Mouse (Mus musculus) midbrain, embryonic 16.5 days (tissue): Measurements from ENCODE around the gene Rnasel. TPM values are rescaled to one million over a fixed set of nuclear protein-coding genes. Genes with fewer than 3 reads are reported as not detected.

Source experiments
- ATAC-seq: fragments of 200-750 bp; cut with Nextera tagmentation; 2 replicates; pipeline ENCODE4 v1.8.0; 2017; ENCODE audit warnings: moderate TSS enrichment
- H3K27ac ChIP-seq: fragments of 300-500 bp; sonication (generic); 2 replicates; pipeline ENCODE4 v1.5.1; 2014; ENCODE audit warnings: mild to moderate bottlenecking, low read length, mixed read lengths
- H3K27me3 ChIP-seq: fragments of 300-500 bp; sonication (generic); 2 replicates; pipeline ENCODE4 v1.6.1; 2014; ENCODE audit warnings: low read depth, low read length, mixed read lengths; ENCODE audit not compliant: control insufficient read depth, insufficient read depth
- H3K36me3 ChIP-seq: fragments of 300-500 bp; sonication (generic); 2 replicates; pipeline ENCODE4 v1.6.1; 2014; ENCODE audit warnings: mild to moderate bottlenecking, low read length, moderate library complexity, mixed read lengths; ENCODE audit not compliant: control insufficient read depth, insufficient read depth
- H3K4me1 ChIP-seq: fragments of 300-500 bp; sonication (generic); 2 replicates; pipeline ENCODE4 v1.6.1; 2014; ENCODE audit warnings: mild to moderate bottlenecking, low read length, mixed read lengths; ENCODE audit not compliant: control insufficient read depth, insufficient read depth
- H3K4me2 ChIP-seq: fragments of 300-500 bp; sonication (generic); 2 replicates; pipeline ENCODE4 v1.6.1; 2014; ENCODE audit warnings: mild to moderate bottlenecking, low read length, mixed read lengths
- H3K4me3 ChIP-seq: fragments of 300-500 bp; sonication (generic); 2 replicates; pipeline ENCODE4 v1.5.1; 2014; ENCODE audit warnings: low read depth, mild to moderate bottlenecking, low read length, moderate library complexity, mixed read lengths
- H3K9ac ChIP-seq: fragments of 300-500 bp; sonication (generic); 2 replicates; pipeline ENCODE4 v1.6.1; 2014; ENCODE audit warnings: low read depth, low read length, mixed read lengths
- H3K9me3 ChIP-seq: fragments of 300-500 bp; sonication (generic); replicated peaks from 2 replicates; pipeline ENCODE4 v1.6.1; 2014; ENCODE audit warnings: mild to moderate bottlenecking, low read length, mixed read lengths; ENCODE audit not compliant: control insufficient read depth, poor library complexity, severe bottlenecking
- WGBS: fragments of 180-500 bp; shearing (Covaris S2); extraction: QIAGEN DNeasy Blood & Tissue Kit; methylation state at CpG from one replicate; pipeline ENCODE4 v1.1.7; 2014; 5-methylcytosine and 5-hydroxymethylcytosine counted together
- polyA plus RNA-seq: library from polyadenylated mRNA; unstranded; fragments of >200 nt; fragmentation: Nextera tagmentation; extraction: Ambion mirVana; gene quantifications from 2 replicates; pipeline ENCODE4 v1.2.1, GENCODE M21; 2015

Gene Rnasel
- polyA plus RNA-seq, 1 experiment from 2014 or later, result 36.2 TPM

DNA sequence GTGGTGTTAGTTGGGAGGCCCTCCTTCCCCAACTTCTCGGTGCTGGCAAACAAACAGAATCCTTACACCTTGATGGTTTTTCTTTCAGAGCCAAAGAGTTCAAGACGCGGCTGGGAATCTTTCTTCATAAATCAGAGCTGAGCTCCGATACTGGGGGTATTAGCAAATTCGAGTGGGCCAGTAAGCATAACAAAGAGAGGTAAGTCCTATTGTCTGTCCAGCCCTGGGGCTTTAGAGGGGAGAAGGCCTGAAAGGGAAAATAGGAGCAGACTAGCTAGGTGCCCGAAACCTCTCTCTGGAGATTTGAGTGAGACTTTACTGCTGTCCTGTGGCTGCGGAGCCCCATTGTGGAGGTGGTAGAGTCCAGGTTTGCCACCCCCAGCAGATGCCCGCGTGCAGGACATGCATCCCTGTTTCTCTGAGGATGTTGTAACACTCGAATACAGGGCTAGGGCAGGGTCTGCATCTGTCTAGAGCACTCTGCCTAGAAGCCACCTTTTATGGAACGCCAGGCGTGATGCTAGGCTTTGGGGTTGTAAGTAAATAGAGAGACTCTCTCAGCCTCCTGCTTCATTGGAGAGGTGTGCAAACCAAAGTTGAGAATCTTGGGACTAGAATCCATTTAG is 8.3 kb upstream of the Rnasel start:
- Histone ChIP-seq H3K36me3 (no peaks in the 10 kb centered on the region), H3K4me2 (peak overlapping the region; percentile 75), H3K4me1 (peaks cover 46% of the 10 kb centered on the region), H3K27me3 (no peaks in the 10 kb centered on the region), H3K9ac (peak overlapping the region; percentile 64), H3K4me3 (peak overlapping the region; percentile 47), H3K27ac (no peak overlapping the region), H3K9me3 (no peaks in the 10 kb centered on the region)
- no peak for ATAC-seq
- WGBS, result 18% methylated on average over 12 of the region's 12 CpGs

DNA sequence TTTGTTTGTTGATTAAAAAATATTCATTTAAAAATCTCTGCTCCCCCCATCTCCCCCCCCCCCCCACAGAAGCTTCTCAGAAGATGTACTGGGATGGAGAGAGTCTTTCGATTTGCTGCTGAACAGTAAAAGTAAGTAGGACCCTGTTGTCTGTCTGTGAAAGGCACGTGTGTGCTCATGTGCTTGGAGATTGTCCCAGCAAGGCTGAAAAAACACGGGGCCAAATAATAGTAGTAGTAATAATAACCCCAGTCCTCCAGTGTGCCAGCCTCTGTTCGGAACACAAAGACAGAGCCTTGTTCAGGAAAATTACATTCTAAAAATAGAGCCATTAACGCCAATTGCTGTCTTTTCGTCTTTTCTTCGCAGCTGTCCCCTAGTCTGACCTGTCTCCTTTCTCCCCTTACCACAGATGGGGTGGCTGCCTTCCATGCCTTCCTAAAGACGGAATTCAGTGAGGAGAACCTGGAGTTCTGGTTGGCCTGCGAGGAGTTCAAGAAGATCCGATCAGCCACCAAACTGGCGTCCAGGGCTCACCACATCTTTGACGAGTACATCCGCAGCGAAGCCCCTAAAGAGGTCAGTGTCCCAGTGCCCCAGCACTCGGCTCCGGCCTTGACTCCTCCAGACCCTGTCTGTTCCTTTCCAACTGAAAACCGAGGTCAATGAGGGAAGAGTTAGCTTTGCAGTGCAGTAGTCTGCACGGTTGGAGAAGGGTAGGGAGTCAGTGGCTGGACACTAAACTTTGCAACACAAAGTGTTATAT is 7.5 kb upstream of the Rnasel start:
- Histone ChIP-seq H3K9ac (no peak overlapping the region), H3K4me1 (peaks cover 42% of the 10 kb centered on the region), H3K36me3 (no peaks in the 10 kb centered on the region), H3K27ac (no peak overlapping the region), H3K9me3 (no peaks in the 10 kb centered on the region), H3K27me3 (no peaks in the 10 kb centered on the region), H3K4me2 (peak overlapping the region; percentile 75), H3K4me3 (peak overlapping the region; percentile 47)
- no peak for ATAC-seq
- WGBS, result 51% methylated on average over 18 of the region's 18 CpGs

- Histone ChIP-seq H3K9me3 (no peaks in the 10 kb centered on the region), H3K4me1 (peaks cover 35% of the 10 kb centered on the region), H3K4me3 (peak overlapping the region; percentile 47; the same call in 1 of the 2 replicates), H3K4me2 (peak overlapping the region; percentile 75), H3K9ac (no peak overlapping the region), H3K27me3 (no peaks in the 10 kb centered on the region), H3K36me3 (no peaks in the 10 kb centered on the region), H3K27ac (no peak overlapping the region)
- no peak for ATAC-seq
- 61% methylated on average over 11 of the region's 11 CpGs for WGBS
Measured at GRCm38 (mm10) chr1:153742374-153743155, 6.7 kb upstream of the Rnasel start.

DNA sequence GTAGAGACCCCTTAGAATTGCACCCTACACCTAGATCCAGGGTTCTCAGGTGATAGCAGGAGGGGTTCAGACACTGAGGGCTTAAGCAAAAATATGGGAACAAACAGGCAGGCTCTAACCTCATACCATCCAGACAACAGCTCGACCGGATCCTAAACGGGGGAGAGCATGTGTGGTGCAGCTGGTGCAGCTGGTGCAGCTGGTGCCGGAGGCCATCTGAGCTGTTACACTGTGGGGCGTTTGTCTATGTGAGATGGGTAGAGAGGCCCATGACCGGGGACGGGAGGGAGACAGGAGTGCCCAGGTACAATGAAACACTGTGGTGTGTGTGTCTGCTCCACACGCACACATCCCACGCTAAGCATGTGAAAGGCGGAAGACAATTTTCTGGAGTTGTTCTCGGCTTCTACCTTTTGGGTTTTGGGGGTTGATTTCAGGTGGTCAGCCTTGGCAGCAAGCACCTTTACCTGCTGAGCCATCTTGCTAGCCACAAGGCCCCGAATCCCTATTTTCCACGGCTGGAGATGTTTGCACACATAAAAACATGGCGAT is 3.0 kb upstream of the Rnasel start:
- peak overlapping the region; percentile 44; the same call in 1 of the 2 replicates for H3K9ac ChIP-seq
- no peaks in the 10 kb centered on the region for H3K27me3 ChIP-seq
- H3K4me3 ChIP-seq, result no peak overlapping the region
- peaks cover 34% of the 10 kb centered on the region for H3K4me1 ChIP-seq
- WGBS, result 65% methylated on average over 14 of the region's 14 CpGs
- no peak overlapping the region for H3K4me2 ChIP-seq
- no peaks in the 10 kb centered on the region for H3K36me3 ChIP-seq
- no peaks in the 10 kb centered on the region for H3K9me3 ChIP-seq
- H3K27ac ChIP-seq, result no peak overlapping the region
- ATAC-seq, result no peak

DNA sequence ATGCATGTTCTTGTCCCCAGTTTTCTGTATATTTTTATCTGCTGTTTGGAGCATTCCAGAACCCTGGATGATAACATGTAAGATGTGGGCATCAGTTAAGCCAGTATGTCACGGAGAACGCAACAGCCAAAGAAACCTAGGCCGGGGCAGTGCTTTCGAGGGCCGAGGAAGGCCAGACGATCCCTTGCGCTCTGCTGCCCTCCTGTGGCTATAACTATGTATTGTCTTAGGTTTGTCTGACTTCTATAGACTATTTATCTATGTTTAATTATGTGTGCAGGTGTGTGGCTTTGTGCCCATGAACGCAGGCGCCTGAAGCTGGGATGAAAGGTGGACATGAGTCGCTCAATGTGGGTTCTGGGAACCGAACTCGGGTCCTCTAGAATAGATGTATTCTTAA is 2.5 kb upstream of the Rnasel start:
- Histone ChIP-seq H3K36me3 (no peaks in the 10 kb centered on the region), H3K27ac (no peak overlapping the region), H3K4me1 (peaks cover 33% of the 10 kb centered on the region), H3K4me3 (no peak overlapping the region), H3K9ac (peak overlapping the region; percentile 44; the same call in 1 of the 2 replicates), H3K4me2 (no peak overlapping the region), H3K27me3 (no peaks in the 10 kb centered on the region), H3K9me3 (no peaks in the 10 kb centered on the region)
- ATAC-seq, result no peak
- 2% methylated on average over 12 of the region's 12 CpGs for WGBS

DNA sequence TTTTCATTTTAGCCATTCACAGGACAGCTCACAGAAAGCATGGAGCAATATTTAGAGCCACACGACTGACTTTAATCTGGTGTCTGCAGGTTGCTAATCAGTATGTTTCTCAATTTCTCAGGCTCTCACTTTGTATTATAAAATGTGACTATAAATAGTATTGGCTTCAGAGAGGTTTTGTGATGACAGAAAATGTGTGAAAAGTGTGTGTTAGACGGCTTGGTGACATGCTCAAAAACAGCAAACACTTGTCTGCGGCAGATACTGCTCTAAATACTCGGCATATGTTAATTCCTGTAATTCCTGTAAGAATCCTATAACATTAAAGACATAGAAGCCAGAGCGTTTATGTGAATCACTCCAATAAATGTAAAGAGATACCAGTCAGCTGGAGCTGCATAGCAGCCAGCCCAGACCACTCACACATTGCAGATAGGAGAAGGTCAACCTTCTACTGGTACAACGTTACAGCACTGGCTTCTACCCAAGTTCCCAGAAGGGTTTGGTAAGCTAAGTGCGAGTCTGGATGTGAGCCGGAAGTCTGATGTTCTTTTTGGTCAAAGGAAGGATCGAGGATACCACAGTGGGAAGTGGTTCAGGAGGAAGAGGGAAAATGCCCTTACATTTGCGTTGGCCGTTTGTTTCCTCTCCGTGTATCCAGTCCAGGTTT is 1.2 kb upstream of the Rnasel start:
- Histone ChIP-seq H3K27me3 (no peaks in the 10 kb centered on the region), H3K4me1 (peaks cover 36% of the 10 kb centered on the region), H3K27ac (no peak overlapping the region), H3K4me2 (peak overlapping the region; percentile 23; the same call in 1 of the 2 replicates), H3K4me3 (no peak overlapping the region), H3K9me3 (no peaks in the 10 kb centered on the region), H3K9ac (no peak overlapping the region), H3K36me3 (no peaks in the 10 kb centered on the region)
- no peak for ATAC-seq
- 71% methylated on average over 12 of the region's 12 CpGs for WGBS

DNA sequence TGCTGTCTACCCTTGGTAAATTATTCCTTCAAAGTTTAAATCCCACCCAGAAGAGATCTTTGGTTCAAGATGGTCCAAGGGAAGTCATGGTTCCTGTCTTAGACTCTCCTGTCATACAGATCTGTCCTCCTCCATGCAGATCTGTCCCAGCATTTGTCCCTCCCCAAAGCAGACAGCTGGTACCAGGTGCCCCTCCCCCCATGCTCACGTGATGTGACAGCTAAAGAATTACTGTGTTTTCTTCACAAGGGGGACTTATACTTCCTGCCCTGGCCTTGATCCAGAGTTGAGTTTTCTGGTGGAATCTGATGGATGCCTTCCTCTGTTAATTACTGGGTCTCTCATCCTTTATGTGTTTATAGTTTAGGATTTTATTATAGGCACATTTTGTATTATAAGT is 677 bp upstream of the Rnasel start:
- Histone ChIP-seq H3K4me1 (peaks cover 35% of the 10 kb centered on the region), H3K27ac (no peak overlapping the region), H3K9me3 (no peaks in the 10 kb centered on the region), H3K4me3 (no peak overlapping the region), H3K9ac (no peak overlapping the region), H3K27me3 (no peaks in the 10 kb centered on the region), H3K4me2 (peak overlapping the region; percentile 23), H3K36me3 (no peaks in the 10 kb centered on the region)
- WGBS, result 11% methylated on average over 1 of the region's 1 CpGs
- no peak for ATAC-seq

DNA sequence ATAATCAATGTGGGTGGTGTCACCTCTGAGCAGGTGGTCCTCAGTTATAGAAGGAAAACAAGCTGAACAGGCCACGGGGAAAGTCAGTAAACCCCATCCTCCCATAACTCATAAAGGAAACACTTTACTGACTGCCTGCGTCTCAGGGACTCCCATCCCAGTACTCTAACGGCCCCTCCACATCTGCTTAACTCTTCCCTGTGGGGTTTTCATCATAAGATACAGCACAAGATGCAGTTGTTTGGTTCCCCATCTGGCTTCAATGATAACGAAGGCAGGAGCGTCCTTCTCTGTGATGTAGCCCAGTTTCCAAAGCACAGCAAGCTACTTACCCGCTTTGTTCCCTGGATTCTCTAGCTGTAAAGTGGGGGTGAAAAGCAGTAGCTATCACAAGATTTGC is 828 bp downstream of the Rnasel start:
- H3K36me3 ChIP-seq, result peaks cover 9% of the 10 kb centered on the region; the same call in 1 of the 2 replicates
- 20% methylated on average over 6 of the region's 6 CpGs for WGBS
- H3K4me3 ChIP-seq, result peak overlapping the region; percentile 51

More for the DNA sequence above, 828 bp downstream of the Rnasel start:
- peak overlapping the region; percentile 90 for H3K27ac ChIP-seq
- H3K9me3 ChIP-seq, result no peaks in the 10 kb centered on the region; the same call in 1 of the 2 replicates
- ATAC-seq, result peak; percentile 29
- no peaks in the 10 kb centered on the region for H3K27me3 ChIP-seq
- peak overlapping the region; percentile 83 for H3K9ac ChIP-seq
- H3K4me2 ChIP-seq, result peak overlapping the region; percentile 77
- peaks cover 32% of the 10 kb centered on the region for H3K4me1 ChIP-seq
